Mouse (Mus musculus) cerebellum, adult 8-10 months (tissue): Measurements from ENCODE around the gene Gm5741.

Source experiments
- DNase-seq: peaks from one replicate; pipeline ENCODE4 v3.0.0; 2022

Gene Gm5741

DNA sequence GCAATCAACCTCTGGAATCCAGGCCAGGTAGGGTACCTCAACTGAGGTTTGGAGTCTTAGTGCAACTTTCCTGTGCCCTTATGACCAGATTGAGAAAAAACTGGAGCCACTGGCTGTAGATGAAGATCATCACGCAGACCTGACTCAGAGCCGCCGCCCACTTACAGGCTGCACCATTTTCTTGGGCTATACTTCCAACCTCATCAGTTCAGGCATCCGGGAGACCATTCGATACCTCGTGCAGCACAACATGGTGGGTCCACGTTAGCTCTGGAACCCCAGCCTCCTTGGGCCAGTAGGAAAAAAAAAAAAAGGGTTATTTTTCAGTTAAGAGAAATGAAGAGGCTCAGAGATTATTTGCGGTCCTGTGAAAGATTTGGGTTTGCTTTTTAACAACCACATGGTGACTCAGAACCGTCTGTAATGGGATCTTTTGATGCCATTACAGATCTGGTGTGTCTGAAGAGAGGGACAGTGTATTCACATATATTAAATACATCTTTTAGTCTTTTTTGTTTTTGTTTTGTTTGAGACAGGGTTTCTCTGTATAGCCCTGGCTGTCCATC is 4.7 kb upstream of the Gm5741 start:
- no peak for DNase-seq

DNA sequence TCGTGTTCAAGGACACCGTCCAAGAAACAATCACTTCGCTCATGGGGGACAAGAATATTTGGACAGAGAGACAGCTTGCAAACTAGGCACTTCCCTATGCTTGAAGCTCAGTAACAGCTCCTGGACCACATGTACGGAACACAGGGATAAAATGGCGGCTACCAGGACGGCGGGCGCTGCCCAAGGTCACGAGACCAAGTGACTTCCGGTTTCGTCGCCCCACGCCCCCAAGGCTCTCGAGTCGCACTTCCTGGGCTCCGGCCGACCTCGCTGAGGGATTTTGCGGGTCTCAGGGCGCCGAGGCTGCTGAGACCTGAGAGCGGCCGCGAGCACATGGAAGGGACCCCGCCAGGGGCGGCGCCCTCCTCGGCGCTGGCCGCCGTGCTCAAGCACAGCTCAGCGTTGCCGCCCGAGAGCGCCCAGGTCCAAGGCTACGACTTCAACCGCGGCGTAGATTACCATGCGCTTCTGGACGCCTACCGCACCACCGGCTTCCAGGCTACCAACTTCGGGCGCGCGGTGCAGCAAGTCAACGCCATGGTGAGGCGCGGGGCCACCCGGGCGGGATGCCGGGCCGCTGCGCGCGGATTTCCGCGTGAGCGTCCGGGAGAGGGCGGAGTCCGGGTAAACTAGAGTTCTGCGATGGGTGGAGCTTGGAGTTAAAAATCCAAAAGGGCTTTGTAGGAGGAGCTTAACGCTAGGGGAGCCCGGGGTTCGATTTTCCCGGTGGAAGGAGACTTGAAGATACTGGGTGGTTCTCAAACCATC is 3.9 kb upstream of the Gm5741 start, which contains the start of gene Dhps:
Dhps (plus strand) TSS at position 244 of the 768 bp plus-strand sequence.
- DNase-seq = peak; percentile 88

DNA sequence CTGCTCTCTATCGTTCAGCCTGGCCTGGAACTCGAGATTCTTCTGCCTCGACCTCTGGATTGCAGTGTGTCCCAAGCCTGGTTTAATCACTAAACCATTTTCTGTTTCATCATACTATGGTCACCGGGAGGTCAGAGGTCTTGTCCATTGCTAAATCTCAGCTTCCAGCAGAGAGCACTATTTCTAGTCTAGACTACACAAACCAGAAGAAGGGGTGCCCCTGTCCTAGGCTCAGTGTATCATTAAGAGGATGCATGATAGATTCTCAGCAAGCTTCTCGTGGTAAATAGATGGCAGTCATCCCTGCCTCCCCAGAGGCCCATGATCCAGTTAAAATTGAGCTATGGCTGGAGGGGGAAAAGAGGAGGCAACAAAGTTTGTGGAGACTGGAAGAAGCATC is 3.3 kb upstream of the Gm5741 start:
- DNase-seq = no peak

DNA sequence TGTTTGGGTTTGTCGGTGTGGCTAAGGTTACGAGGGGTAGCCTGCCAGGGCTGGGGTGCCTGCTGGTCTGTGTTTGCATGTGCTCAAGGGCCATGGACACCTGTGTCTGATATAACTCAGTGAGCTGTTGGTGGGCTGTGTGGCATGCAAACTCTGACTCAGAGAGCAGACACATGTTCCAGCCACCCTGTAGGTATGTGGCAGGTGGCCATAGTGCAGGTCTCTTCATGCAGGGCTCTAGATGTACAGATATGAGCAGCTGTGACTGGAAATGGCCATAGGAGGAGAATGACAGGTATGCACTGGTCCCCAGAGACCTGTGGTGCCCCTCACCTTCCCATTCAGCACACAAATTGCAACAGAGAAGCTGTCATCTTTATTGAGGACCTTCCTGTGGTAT is 627 bp downstream of the Gm5741 start:
- no peak for DNase-seq

DNA sequence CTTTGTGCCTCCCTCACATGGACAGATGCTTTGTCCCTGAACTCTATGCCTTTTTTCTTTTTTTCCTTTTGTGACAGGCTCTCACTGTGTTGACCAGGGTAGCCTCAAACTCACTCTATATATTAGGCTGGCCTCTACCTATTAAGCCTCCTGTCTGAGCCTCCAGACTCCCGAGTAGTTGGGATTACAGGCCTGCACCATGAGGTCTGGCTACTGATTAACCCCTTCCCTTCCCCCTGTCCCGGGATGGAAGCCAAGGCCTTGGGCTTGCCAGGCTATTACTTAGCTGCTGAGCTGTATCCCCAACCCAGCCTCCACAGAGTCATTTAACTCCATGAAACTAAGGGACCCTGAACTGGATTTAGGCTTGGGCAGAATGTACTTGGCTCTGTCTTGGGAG is 2.6 kb downstream of the Gm5741 start:
- no peak for DNase-seq

DNA sequence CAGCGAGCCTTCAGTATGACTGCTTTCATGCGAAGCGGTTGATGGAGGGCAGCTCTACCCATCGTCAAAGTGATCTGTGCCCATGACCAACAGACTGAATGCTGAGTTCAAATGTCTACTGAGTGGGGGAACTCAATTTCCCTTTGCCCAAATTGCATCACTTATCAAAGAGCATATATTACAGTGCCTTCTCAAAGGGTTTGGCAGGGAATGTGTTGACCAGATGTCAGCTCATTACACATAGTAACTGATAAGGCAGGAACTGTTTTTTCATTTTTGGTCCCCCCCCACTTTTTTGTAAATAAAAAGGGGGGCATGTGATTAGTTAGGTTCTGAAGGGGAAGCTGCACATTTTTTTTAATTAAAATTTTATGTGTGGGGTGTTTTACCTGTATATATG is 5.2 kb downstream of the Gm5741 start:
- DNase-seq = no peak

DNA sequence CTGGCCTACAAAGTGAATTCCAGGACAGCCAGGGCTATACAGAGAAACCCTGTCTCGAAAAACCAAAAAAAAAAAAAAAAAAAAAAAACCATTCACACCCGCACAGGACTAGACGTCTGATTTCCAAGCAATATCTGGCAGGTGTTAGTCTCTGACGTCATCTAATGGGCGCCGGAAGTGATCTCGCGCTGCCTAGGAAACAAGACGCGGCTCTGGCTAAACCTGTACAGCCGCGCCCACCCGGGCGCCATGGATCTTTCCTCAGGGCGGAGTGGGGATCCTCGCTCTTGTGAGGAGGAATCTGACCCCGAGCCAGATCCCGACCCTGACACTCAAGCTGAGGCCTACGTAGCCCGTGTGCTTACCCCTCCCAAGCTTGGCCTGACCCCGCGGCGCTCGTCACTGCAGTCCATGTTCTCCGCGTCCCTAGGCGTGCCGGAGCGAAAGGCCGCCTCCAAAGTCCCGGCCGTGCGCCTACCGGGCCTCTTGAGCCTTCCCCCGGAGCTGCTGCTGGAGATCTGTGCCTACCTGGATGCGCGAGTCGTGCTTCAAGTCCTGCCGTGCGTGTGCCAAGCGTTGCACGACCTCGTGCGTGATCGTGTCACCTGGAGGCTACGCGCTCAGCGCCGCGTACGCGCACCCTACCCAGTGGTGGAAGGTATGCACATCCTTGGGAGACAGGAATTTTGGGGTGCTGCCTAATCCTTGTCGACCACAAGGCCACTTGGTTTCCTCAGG is 7.7 kb downstream of the Gm5741 start, which contains the start of gene Fbxw9:
Fbxw9 (plus strand) TSS at position 177 of the 738 bp plus-strand sequence.
- peak; percentile 83 for DNase-seq

DNA sequence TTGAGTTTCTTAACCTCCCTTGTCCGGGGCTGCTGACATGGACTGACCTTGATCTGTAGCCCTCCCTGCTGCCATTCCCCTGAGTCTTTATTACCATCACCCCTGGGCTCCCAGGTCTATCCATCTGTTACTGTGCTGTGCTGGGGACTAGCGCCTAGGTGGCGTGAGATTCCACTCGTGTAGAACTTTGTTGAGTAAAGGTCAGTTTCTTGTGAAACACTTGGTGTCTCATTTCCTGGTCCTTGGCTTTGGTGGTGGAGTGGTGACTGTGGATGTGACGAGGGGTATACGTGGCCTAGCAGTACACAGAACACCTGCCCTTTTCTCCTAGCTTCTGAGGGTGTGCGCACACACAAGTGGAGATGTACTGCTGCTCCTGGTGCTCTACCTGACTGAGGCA is 10.4 kb downstream of the Gm5741 start:
- no peak for DNase-seq

DNA sequence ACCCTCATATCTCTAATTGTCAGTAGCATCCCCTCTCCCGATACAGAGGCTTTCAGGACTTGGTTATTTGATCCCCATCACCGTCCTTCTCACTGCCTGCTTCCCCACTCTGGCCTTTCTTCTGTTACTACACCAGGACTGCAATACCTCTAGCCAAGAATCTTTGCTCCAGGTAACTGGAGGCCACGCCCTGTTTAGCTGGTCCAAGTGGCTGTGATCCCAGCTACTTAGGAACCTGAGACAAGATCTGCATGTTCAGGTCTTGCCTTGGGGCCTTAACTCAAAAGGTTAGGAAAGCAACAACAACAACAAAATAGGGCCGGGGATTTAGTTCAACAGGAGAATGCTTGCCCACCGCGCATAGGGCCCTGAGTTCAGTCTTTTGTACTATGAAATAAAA is 24.2 kb downstream of the Gm5741 start:
- DNase-seq = no peak

DNA sequence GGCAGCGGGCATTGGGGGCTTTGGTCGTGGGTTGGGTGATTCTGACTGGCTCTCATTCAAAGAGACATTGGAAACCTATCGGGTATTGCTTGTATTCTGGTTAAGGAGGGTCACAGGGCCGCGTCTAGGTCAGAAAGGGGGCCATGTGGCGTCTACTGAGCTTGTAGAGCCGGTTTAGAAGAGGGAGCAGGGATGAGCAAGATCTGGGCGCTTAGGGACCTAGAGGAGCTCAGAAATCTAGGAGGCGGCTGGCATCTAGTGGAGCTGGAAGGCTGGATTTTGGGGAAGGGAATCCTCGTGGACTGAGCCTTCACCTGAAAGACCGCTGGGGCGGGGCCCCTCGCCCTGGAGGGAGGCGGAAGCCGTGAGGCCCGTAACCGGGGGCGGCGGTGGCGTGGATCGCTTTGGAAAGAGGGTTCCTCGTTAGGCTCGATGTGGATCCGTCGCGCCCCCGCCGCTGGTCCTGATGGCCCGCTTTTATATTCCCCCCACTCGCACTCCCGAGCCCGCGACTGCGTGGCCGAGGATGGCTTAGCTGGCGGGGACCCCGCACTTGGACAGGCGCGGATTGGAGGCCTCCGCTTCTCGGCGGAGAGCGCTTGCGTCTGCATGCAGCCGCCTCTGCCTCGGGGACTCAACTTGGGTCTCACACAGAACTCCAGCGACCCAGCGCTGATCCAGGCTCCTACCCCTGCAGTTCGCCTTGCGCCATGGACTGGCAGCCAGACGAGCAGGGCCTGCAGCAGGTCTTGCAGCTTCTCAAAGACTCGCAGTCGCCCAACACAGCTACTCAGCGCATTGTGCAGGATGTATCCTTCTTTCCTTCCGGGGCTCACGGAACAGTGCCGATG is 29.9 kb downstream of the Gm5741 start:
- peak; percentile 51 for DNase-seq

DNA sequence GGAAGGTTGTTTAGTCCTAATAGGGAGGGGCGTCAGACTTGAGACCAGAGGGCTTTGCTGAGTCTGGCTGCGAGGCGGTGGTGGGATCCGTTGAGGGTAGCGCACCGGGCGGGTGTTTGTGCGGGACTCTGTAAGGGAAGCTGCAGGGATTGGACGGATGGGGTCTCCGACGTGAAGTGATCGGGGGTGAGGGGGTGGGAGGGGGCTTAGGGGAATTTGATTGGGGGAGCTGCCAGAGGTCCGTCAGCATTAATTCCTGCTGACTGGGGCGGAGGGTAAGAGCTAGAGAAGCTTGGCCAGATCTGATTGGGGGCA is 30.5 kb downstream of the Gm5741 start:
- no peak for DNase-seq

DNA sequence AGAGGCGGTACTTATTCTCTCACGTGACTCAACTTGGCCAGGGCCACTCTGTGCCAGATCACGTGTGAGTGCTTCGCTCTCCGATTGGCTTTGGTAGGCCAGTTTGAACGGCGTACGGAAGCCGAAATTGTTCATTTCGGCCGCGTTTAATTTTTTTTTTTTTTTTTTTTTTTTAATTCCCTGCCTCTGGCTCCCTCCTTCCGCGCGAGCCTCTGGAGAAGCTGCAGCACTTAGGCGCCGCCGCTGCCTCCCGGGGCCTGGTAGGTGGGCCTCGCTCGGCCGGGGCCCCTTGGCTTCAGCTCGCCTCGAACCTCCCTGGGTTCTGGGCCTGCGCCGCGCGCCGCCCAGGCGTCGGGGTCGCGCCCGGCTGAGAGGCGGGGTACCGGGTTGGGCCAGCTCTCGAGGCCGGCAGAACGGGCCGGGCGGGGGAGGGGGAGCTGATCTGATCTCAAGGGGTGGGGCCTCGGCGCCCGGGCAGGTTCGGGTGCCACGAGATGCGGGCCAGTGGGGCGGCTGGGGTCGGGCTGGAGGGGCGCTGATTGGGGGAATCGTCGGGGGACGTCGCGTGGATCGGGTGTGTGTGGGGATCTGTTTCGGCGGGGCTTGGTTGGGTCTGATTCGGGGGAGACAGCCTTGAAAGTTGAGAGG is 30.9 kb downstream of the Gm5741 start, which contains the start of gene Tnpo2:
Tnpo2 (plus strand) TSS at position 198 of the 648 bp plus-strand sequence.
- peak; percentile 86 for DNase-seq

DNA sequence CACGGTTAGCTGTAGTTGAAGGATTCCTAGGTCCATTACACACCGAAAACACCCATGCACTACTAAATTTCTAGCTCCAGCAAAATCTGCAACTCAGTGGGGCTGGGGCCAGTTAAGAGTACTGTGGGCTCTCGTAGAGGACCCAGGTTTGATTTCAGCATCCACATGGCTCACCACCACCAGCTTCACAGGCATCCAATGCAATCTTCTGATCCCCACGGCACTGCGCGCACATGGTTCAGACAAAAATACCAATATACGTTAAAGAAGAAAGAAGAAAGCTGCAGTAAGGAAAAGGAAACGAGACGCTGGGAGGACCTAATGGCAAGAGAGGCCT is 31.4 kb downstream of the Gm5741 start:
- no peak for DNase-seq

DNA sequence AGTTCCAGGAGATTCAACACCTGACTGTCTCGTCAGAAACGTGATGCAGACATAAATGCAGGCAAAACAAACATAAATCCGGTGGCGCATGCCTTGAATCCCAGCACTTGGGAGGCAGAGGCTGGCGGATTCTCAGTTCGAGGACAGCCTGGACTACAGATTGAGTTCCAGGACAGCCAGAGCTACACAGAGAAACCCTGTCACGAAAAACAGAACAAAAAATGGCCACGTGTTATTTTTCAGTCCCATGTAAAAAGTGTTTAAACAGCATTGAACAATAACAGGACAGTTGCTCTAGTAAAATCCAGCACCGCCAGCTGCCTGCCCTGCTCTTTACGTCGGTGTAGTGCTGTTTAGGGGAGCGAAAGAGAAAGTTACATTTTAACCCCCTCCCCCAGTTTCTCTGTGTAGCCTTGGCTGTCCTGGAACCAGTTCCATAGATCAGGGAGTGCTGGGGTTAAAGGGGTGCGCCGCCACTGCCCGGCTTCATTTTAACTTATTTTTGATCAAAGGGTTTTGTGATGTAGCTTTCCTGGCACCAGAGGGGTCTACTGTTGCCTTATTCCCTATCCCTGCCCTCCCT is 32.0 kb downstream of the Gm5741 start:
- DNase-seq = peak; percentile 33

DNA sequence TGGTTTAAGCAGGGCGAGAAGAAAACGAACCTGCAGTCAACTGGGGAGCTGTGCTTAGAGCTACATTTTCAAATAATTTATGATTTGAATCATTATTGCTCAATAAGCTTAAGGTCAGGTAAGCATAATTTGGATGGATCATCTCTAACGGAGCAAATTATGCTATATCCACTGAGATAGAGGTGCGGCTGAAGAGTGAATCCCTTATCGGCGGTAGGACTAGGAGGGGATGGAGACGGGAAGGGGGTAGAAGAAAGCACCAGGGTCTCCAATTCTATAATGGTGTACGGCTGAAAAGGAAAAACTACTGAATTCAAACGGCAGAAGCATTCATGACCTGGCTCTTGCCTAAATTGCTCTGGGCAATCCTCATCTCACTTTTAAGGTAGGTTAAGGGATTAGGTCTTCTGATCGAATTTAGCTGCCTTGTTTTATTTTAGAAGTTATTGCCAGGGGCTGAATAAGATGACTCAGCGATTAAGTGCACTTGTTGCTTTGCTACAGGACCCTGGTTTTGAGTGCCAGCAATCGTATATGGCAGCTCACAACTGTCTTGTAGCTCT is 32.5 kb downstream of the Gm5741 start:
- DNase-seq = no peak

DNA sequence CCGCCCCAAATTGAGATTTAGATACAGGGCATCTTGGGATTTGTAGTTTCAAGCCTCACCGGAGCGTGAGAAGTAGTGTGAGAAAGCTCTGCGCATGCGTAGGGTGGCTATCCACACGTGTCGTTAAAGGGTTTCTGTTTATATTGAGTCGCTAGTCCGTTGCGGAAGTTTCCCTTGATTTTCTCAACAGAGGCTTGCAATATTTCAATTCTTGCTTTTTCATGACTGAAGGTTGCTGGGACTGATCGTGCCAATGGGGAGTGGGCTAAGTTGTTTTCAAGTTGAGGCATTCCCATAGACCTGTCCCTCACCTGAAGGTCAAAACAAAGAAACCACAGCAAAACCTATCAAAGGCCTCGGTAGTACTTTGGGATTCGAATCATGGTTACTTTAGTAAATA is 33.0 kb downstream of the Gm5741 start:
- DNase-seq = peak; percentile 57

DNA sequence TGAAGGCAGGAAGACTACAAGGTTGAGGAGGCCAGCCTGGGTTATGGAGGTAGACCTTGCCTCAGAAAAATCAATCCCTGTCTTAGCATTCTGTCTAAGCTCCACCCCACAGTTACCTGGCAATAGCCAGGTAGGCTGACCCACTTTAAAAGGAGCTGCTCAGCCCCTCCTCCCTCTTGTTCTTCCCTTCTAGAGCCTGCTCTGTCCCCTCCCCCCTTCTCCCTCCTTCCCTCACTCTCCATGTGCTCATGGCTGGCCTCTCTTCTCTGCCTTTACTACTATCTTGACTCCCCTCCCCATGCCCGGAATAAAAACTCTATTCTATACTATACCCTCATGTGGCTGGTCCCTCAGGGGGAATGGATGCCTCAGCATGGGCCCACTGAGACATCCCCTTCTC is 33.9 kb downstream of the Gm5741 start:
- no peak for DNase-seq

DNA sequence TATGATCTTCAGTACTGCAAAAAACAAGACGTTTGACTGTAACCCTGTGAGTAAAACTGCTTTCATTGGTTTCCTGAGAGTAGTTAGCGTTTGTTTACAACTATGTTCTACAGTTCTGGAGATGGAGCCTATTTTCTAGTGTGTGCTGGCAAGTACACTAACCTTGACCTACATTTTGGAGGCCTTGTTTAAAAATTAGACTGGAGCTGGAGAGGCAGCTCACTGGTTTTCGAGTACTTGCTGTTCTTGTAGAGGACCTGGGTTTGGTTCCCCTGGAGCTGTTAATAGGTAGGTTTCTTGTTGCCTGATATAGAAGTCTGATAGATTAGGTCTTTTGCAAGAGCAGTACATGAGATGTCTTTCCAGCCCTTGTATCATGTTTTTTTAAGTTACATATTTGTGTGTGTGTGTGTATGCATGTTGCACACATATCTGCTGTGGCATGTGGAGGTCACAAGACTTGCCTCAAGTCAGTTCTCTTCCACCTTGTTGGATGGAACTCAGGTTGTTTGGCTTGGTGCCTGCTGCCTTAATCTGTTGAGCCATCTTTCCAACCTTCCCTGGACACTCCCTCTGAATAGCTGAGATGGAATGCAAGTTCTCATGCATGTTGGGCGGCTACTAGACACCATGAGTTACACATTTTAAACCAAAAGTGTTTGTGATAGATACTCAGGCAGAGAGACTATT is 35.0 kb downstream of the Gm5741 start:
- DNase-seq = no peak

DNA sequence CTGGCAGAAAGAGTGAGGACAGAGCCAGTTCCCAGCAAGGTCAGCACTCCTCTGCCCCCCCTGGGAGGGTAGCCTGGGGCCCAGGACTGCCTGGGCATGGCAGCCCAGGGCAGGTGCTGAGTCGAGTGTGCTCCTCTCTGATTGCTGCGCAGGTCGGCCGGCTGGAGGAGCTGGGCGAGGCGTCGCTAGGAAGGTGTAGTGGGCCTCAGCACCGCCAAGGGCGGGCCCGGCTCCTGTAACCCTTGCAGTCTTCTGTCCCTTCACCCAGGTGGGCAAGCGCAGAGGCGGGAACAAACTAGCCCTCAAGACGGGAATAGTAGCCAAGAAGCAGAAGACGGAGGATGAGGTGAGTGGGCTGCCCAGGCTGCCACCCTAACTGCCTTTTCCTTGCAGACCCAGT is 38.5 kb downstream of the Gm5741 start:
- no peak for DNase-seq

DNA sequence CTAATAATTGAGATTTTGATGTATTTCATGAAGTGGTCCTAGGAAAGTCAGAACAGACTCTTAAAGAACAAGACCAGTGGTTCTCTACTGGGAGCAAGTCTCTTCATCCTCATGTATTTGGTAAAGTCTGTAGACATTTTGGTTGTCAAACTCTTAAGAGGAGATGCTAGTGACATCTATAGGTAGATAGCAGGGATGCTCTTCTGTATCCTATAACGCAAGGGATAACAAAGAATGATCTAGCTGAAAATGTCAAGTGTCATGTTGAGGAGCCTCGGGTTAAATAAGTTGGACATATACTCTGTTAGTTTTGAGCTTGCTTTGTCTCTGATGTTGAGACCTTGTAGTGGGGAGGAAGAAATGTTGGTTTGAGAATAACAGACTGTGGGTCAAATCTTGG is 39.9 kb downstream of the Gm5741 start:
- no peak for DNase-seq

DNA sequence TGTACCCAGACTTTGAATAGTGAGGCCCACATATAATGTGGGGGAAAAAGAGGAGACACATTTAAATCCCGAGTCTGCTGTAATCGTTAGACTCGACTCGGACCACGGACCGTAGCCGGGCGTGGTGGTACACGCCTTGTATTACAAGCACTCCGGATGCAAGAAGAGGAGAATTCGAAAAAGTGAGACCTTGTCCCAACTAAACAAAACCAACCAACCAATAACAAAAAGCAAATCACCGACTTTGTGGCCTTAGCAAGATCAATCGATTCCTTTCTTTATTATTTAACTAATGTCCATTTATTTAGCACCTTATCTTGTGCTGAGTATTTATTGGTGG is 40.3 kb downstream of the Gm5741 start:
- no peak for DNase-seq
